Mouse (Mus musculus) intestine, postnatal 0 days (tissue): ENCODE measurements around the gene Treh. TPM values are rescaled to one million over a fixed set of nuclear protein-coding genes. Genes with fewer than 3 reads are reported as not detected.

Source experiments
- ATAC-seq: fragments of 200-750 bp; cut with Nextera tagmentation; 2 replicates; pipeline ENCODE4 v1.8.0; 2017; ENCODE audit warnings: mild to moderate bottlenecking, moderate TSS enrichment, moderate library complexity
- H3K27ac ChIP-seq: fragments of 300-500 bp; sonication (generic); 2 replicates; pipeline ENCODE4 v1.5.1; 2014; ENCODE audit warnings: mild to moderate bottlenecking, low read depth, low read length, moderate library complexity
- H3K27me3 ChIP-seq: fragments of 300-500 bp; sonication (generic); replicated peaks from 2 replicates; pipeline ENCODE4 v1.6.1; 2014; ENCODE audit warnings: low read length, mixed read lengths; ENCODE audit not compliant: control insufficient read depth, insufficient read depth
- H3K36me3 ChIP-seq: fragments of 300-500 bp; sonication (generic); 2 replicates; pipeline ENCODE4 v1.6.1; 2014; ENCODE audit warnings: mild to moderate bottlenecking, moderate library complexity; ENCODE audit not compliant: control insufficient read depth, insufficient read depth
- H3K4me1 ChIP-seq: fragments of 300-500 bp; sonication (generic); replicated peaks from 2 replicates; pipeline ENCODE4 v1.6.1; 2014; ENCODE audit warnings: antibody characterized with exemption, low read length, mixed read lengths; ENCODE audit not compliant: control insufficient read depth, insufficient read depth
- H3K4me2 ChIP-seq: fragments of 300-500 bp; sonication (generic); replicated peaks from 2 replicates; pipeline ENCODE4 v1.6.1; 2014; ENCODE audit warnings: low read depth, mild to moderate bottlenecking, moderate library complexity
- H3K4me3 ChIP-seq: fragments of 300-500 bp; sonication (generic); 2 replicates; pipeline ENCODE4 v1.5.1; 2014; ENCODE audit warnings: low read depth, low read length
- H3K9ac ChIP-seq: fragments of 300-500 bp; sonication (generic); 2 replicates; pipeline ENCODE4 v1.6.1; 2014; ENCODE audit warnings: mild to moderate bottlenecking, low read depth, low read length
- H3K9me3 ChIP-seq: fragments of 300-500 bp; sonication (generic); 2 replicates; pipeline ENCODE4 v1.6.1; 2016; ENCODE audit warnings: mixed run types; ENCODE audit not compliant: control insufficient read depth
- CTCF ChIP-seq: sonication (generic); IDR thresholded peaks from 2 replicates; pipeline ENCODE4 v1.5.1; 2016; ENCODE audit warnings: low read depth, mild to moderate bottlenecking, control low read depth, antibody characterized with exemption, moderate library complexity
- WGBS: fragments of 180-500 bp; shearing (Covaris S2); extraction: QIAGEN DNeasy Blood & Tissue Kit; methylation state at CpG from one replicate; pipeline ENCODE4 v1.1.7; 2014; 5-methylcytosine and 5-hydroxymethylcytosine counted together
- polyA plus RNA-seq: library from polyadenylated mRNA; unstranded; fragments of >200 nt; fragmentation: Nextera tagmentation; extraction: Ambion mirVana; gene quantifications from 2 replicates; pipeline ENCODE4 v1.2.1, GENCODE M21; 2015

Gene Treh
- polyA plus RNA-seq, 1 experiment from 2014 or later: 2.1 TPM

- Histone ChIP-seq H3K9me3 (no peaks in the 10 kb centered on the region), H3K27ac (no peak overlapping the region), H3K9ac (no peak overlapping the region), H3K4me2 (no peak overlapping the region), H3K4me3 (no peak overlapping the region), H3K27me3 (no peaks in the 10 kb centered on the region), H3K36me3 (peaks cover 29% of the 10 kb centered on the region), H3K4me1 (no peaks in the 10 kb centered on the region)
- ATAC-seq: no peak
- no peak for TF ChIP-seq CTCF
- WGBS: 86% methylated on average over 3 of the region's 3 CpGs
Measured at GRCm38 (mm10) chr9:44640646-44641357, 32.2 kb upstream of the Treh start.

- no peak for TF ChIP-seq CTCF
- WGBS: 96% methylated on average over 2 of the region's 2 CpGs
- no peaks in the 10 kb centered on the region for H3K27me3 ChIP-seq
- H3K36me3 ChIP-seq: peaks cover 21% of the 10 kb centered on the region
- H3K9ac ChIP-seq: no peak overlapping the region
- no peaks in the 10 kb centered on the region for H3K4me1 ChIP-seq
- no peaks in the 10 kb centered on the region for H3K9me3 ChIP-seq
- H3K27ac ChIP-seq: no peak overlapping the region
- H3K4me3 ChIP-seq: no peak overlapping the region
- ATAC-seq: no peak
- H3K4me2 ChIP-seq: no peak overlapping the region
Measured at GRCm38 (mm10) chr9:44641616-44642015, 31.4 kb upstream of the Treh start.

- TF ChIP-seq CTCF: no peak
- Histone ChIP-seq H3K36me3 (peaks cover 8% of the 10 kb centered on the region), H3K4me1 (no peaks in the 10 kb centered on the region), H3K27ac (no peak overlapping the region), H3K27me3 (no peaks in the 10 kb centered on the region), H3K4me2 (no peak overlapping the region), H3K9me3 (no peaks in the 10 kb centered on the region), H3K4me3 (no peak overlapping the region), H3K9ac (no peak overlapping the region)
- 92% methylated on average over 7 of the region's 7 CpGs for WGBS
- ATAC-seq: no peak
Measured at GRCm38 (mm10) chr9:44643103-44643502, 29.9 kb upstream of the Treh start.

- no peak for TF ChIP-seq CTCF
- whole genome bisulfite sequencing: 90% methylated on average over 2 of the region's 2 CpGs
- H3K27ac ChIP-seq: no peak overlapping the region
- ATAC-seq: no peak
- no peaks in the 10 kb centered on the region for H3K4me1 ChIP-seq
- no peak overlapping the region for H3K9ac ChIP-seq
- H3K4me3 ChIP-seq: no peak overlapping the region
- no peaks in the 10 kb centered on the region for H3K36me3 ChIP-seq
- H3K4me2 ChIP-seq: no peak overlapping the region
- H3K9me3 ChIP-seq: no peaks in the 10 kb centered on the region
- no peaks in the 10 kb centered on the region for H3K27me3 ChIP-seq
Measured at GRCm38 (mm10) chr9:44644186-44644585, 28.8 kb upstream of the Treh start.

- H3K36me3 ChIP-seq: no peaks in the 10 kb centered on the region
- no peaks in the 10 kb centered on the region for H3K27me3 ChIP-seq
- H3K4me1 ChIP-seq: no peaks in the 10 kb centered on the region
- H3K4me2 ChIP-seq: no peak overlapping the region
- ATAC-seq: no peak
- no peak overlapping the region for H3K9ac ChIP-seq
- H3K4me3 ChIP-seq: no peak overlapping the region
- TF ChIP-seq CTCF: peak; percentile 30; the same call in 1 of the 2 replicates
- no peaks in the 10 kb centered on the region for H3K9me3 ChIP-seq
- no peak overlapping the region for H3K27ac ChIP-seq
- WGBS: 58% methylated on average over 5 of the region's 5 CpGs
Measured at GRCm38 (mm10) chr9:44645481-44645880, 27.6 kb upstream of the Treh start.

GRCm38 (mm10) chr9:44645924-44646323 lies 27.1 kb upstream of the Treh start:
- Histone ChIP-seq H3K27me3 (no peaks in the 10 kb centered on the region), H3K27ac (no peak overlapping the region), H3K9ac (no peak overlapping the region), H3K9me3 (no peaks in the 10 kb centered on the region), H3K4me3 (no peak overlapping the region), H3K4me2 (no peak overlapping the region), H3K36me3 (no peaks in the 10 kb centered on the region), H3K4me1 (no peaks in the 10 kb centered on the region)
- 53% methylated on average over 15 of the region's 15 CpGs for WGBS
- no peak for ATAC-seq
- TF ChIP-seq CTCF: no peak
